Mouse (Mus musculus) liver, embryonic 14.5 days (tissue): Measurements from ENCODE around the gene Pecam1. TPM values are rescaled to one million over a fixed set of nuclear protein-coding genes. Genes with fewer than 3 reads are reported as not detected.
"Not testable (repeated sequence)": the region's sequence is repeated elsewhere in the genome, so short reads cannot be mapped to it uniquely, and the experiment has no call there.

Experiments used
- ATAC-seq: fragments of 200-750 bp; cut with Nextera tagmentation; 2 replicates; pipeline ENCODE4 v1.8.0; 2017; ENCODE audit warnings: moderate number of reproducible peaks, mild to moderate bottlenecking, moderate library complexity; ENCODE audit not compliant: insufficient read depth
- DNase-seq, 3 experiments: peaks; one replicate each; pipeline ENCODE4 v3.0.0-alpha.2; 2012 to 2013; ENCODE audit warnings: low read depth in 3 of 3, low spot score in 3 of 3
- H3K27ac ChIP-seq: fragments of 300-500 bp; sonication (generic); 2 replicates; pipeline ENCODE4 v1.5.1; 2014; ENCODE audit warnings: moderate library complexity, mild to moderate bottlenecking, control low read depth, inconsistent platforms
- H3K27me3 ChIP-seq: fragments of 300-500 bp; sonication (generic); 2 replicates; pipeline ENCODE4 v1.6.1; 2014; ENCODE audit warnings: mild to moderate bottlenecking, low read length, moderate library complexity; ENCODE audit not compliant: control insufficient read depth, insufficient read depth
- H3K36me3 ChIP-seq: fragments of 300-500 bp; sonication (generic); replicated peaks from 2 replicates; pipeline ENCODE4 v1.6.1; 2014; ENCODE audit warnings: low read depth; ENCODE audit not compliant: control insufficient read depth, insufficient read depth
- H3K4me1 ChIP-seq, 2 experiments: fragments of 200-500 bp in 1 of 2; fragments of 300-500 bp in 1 of 2; sonication (generic) in 1 of 2; replicated peaks; 2 replicates each; pipeline ENCODE4 v1.6.1; 2012 to 2014; ENCODE audit warnings: antibody characterized with exemption in 1 of 2, inconsistent platforms in 1 of 2, low read length in 1 of 2; ENCODE audit not compliant: control insufficient read depth in 2 of 2, insufficient read depth in 2 of 2
- H3K4me2 ChIP-seq: fragments of 300-500 bp; sonication (generic); 2 replicates; pipeline ENCODE4 v1.6.1; 2014; ENCODE audit warnings: low read depth, mild to moderate bottlenecking, control low read depth, moderate library complexity
- H3K4me3 ChIP-seq, 2 experiments: fragments of 200-500 bp in 1 of 2; fragments of 300-500 bp in 1 of 2; sonication (generic) in 1 of 2; 2 replicates each; pipeline ENCODE4 v1.5.1; 2012 to 2014; ENCODE audit warnings: low read depth in 2 of 2, low read length in 2 of 2, mild to moderate bottlenecking in 2 of 2, control low read depth in 1 of 2, inconsistent platforms in 1 of 2, moderate library complexity in 1 of 2; ENCODE audit not compliant: insufficient read depth in 1 of 2
- H3K9ac ChIP-seq: fragments of 300-500 bp; sonication (generic); replicated peaks from 2 replicates; pipeline ENCODE4 v1.6.1; 2014; ENCODE audit warnings: mild to moderate bottlenecking, control low read depth, moderate library complexity
- H3K9me3 ChIP-seq: fragments of 300-500 bp; sonication (generic); 2 replicates; pipeline ENCODE4 v1.6.1; 2016; ENCODE audit warnings: low read length, mixed read lengths; ENCODE audit not compliant: control insufficient read depth
- CTCF ChIP-seq: IDR thresholded peaks from 2 replicates; pipeline ENCODE4 v1.5.1; 2016; ENCODE audit warnings: antibody characterized with exemption, low read depth, control low read depth
- EP300 ChIP-seq: IDR thresholded peaks from 2 replicates; pipeline ENCODE4 v1.6.1; 2016; ENCODE audit warnings: antibody characterized with exemption, low read depth
- WGBS: fragments of 180-500 bp; shearing (Covaris S2); extraction: QIAGEN DNeasy Blood & Tissue Kit; methylation state at CpG from one replicate; pipeline ENCODE4 v1.1.7; 2014; ENCODE audit not compliant: insufficient replicate concordance; 5-methylcytosine and 5-hydroxymethylcytosine counted together
- polyA plus RNA-seq, 2 experiments: library from polyadenylated mRNA; depleted of rRNA in 1 of 2; stranded (reverse) in 1 of 2; unstranded in 1 of 2; fragments of >200 nt; fragmentation: Nextera tagmentation in 1 of 2; extraction: Ambion mirVana in 1 of 2; gene quantifications; 2 replicates each; pipeline versions ENCODE4 v1.2.1 to v1.2.3; 2012 to 2014

Gene Pecam1
- polyA plus RNA-seq, 2 experiments: 5.5 to 6.3 TPM

- no peak for TF ChIP-seq EP300
- no peak for TF ChIP-seq CTCF
- Histone ChIP-seq H3K4me1 (peaks cover 0 to 11% of the 10 kb centered on the region in 2 experiments; a peak in 2 of 4 replicates), H3K27ac (no peak overlapping the region; the same call in 1 of the 2 replicates), H3K27me3 (no peaks in the 10 kb centered on the region), H3K4me2 (no peak overlapping the region), H3K9ac (no peak overlapping the region), H3K9me3 (no peaks in the 10 kb centered on the region), H3K36me3 (no peaks in the 10 kb centered on the region), H3K4me3 (no peak overlapping the region)
- 23% methylated on average over 13 of the region's 13 CpGs for WGBS
- DNase-seq: no peak
- ATAC-seq: peak; percentile 48; the same call in 1 of the 2 replicates
Measured at GRCm38 (mm10) chr11:106660453-106661081, 89.9 kb downstream of the Pecam1 start.

- Histone ChIP-seq H3K27me3 (no peaks in the 10 kb centered on the region), H3K4me1 (peaks cover 0 to 11% of the 10 kb centered on the region in 2 experiments; a peak in 2 of 4 replicates), H3K4me2 (no peak overlapping the region), H3K9me3 (no peaks in the 10 kb centered on the region), H3K9ac (no peak overlapping the region), H3K27ac (peak overlapping the region; percentile 9; the same call in 1 of the 2 replicates), H3K36me3 (no peaks in the 10 kb centered on the region), H3K4me3 (no peak overlapping the region)
- TF ChIP-seq CTCF (no peak), EP300 (no peak)
- DNase-seq (no peak), ATAC-seq (no peak)
- 23% methylated on average over 15 of the region's 15 CpGs for WGBS
Measured at GRCm38 (mm10) chr11:106659598-106660295, 90.7 kb downstream of the Pecam1 start.

GRCm38 (mm10) chr11:106658051-106658880 lies 92.2 kb downstream of the Pecam1 start:
- TF ChIP-seq EP300 (no peak), CTCF (no peak)
- no peak overlapping the region for H3K9ac ChIP-seq
- DNase-seq (no peak), ATAC-seq (no peak)
- no peaks in the 10 kb centered on the region for H3K9me3 ChIP-seq
- H3K4me3 ChIP-seq: no peak overlapping the region
- WGBS: 40% methylated on average over 14 of the region's 14 CpGs
- H3K4me2 ChIP-seq: no peak overlapping the region
- H3K27ac ChIP-seq: no peak overlapping the region
- H3K36me3 ChIP-seq: no peaks in the 10 kb centered on the region
- H3K4me1 ChIP-seq: peaks cover 0 to 11% of the 10 kb centered on the region in 2 experiments; a peak in 2 of 4 replicates
- no peaks in the 10 kb centered on the region for H3K27me3 ChIP-seq

GRCm38 (mm10) chr11:106656896-106657498 lies 93.4 kb downstream of the Pecam1 start:
- H3K36me3 ChIP-seq, H3K9ac ChIP-seq, ATAC-seq, DNase-seq, H3K4me2 ChIP-seq, H3K27me3 ChIP-seq, H3K4me3 ChIP-seq, H3K9me3 ChIP-seq, H3K27ac ChIP-seq: not testable (repeated sequence)
- WGBS: 49% methylated on average over 5 of the region's 5 CpGs
- H3K4me1 ChIP-seq: peaks cover 0 to 11% of the 10 kb centered on the region in 2 experiments; a peak in 2 of 4 replicates
